Mouse (Mus musculus) lung, adult 2 months (tissue): ENCODE measurements around the gene Hmgb1. TPM values are rescaled to one million over a fixed set of nuclear protein-coding genes. Genes with fewer than 3 reads are reported as not detected.

Experiments used
- DNase-seq: peaks from one replicate; pipeline ENCODE4 v3.0.0; 2022
- H3K4me1 ChIP-seq: fragments of 200-500 bp; 2 replicates; pipeline ENCODE4 v1.6.1; 2011; ENCODE audit warnings: low read length; ENCODE audit not compliant: control insufficient read depth, insufficient read depth
- H3K4me3 ChIP-seq: fragments of 200-500 bp; replicated peaks from 2 replicates; pipeline ENCODE3; 2011; ENCODE audit warnings: low read depth, mild to moderate bottlenecking, control low read depth, low read length; ENCODE audit errors: extremely low read depth
- CTCF ChIP-seq: fragments of 200-500 bp; IDR thresholded peaks from 2 replicates; pipeline ENCODE4 v1.5.1; 2011; ENCODE audit warnings: mild to moderate bottlenecking, low read length, control low read depth; ENCODE audit not compliant: insufficient read depth
- POLR2A ChIP-seq: fragments of 200-500 bp; IDR thresholded peaks from 2 replicates; pipeline ENCODE4 v1.6.1; 2011; ENCODE audit warnings: low read depth, mild to moderate bottlenecking, control low read depth, low read length, borderline replicate concordance; ENCODE audit errors: extremely low read depth
- WGBS: fragments of 180-500 bp; shearing (Covaris S2); methylation state at CpG from one replicate; pipeline ENCODE4 v1.1.7; 2018; 5-methylcytosine and 5-hydroxymethylcytosine counted together
- polyA plus RNA-seq: library from polyadenylated mRNA; depleted of rRNA; stranded (reverse); fragments of >200 nt; gene quantifications from 2 replicates; pipeline ENCODE4 v1.2.3, GENCODE M21; 2012

The Hmgb1 gene
- polyA plus RNA-seq, 1 experiment = 38.2 TPM

GRCm38 (mm10) chr5:149174527-149174926 is 9.8 kb downstream of the Hmgb1 start:
- H3K4me3 ChIP-seq = no peak overlapping the region
- TF ChIP-seq POLR2A (no peak), CTCF (no peak)
- DNase-seq = no peak
- 89% methylated on average over 7 of the region's 7 CpGs for WGBS
- H3K4me1 ChIP-seq = no peaks in the 10 kb centered on the region

- no peak for TF ChIP-seq POLR2A
- TF ChIP-seq CTCF = no peak
- no peaks in the 10 kb centered on the region for H3K4me1 ChIP-seq
- 58% methylated on average over 10 of the region's 10 CpGs for WGBS
- H3K4me3 ChIP-seq = no peak overlapping the region
- no peak for DNase-seq
Observed at GRCm38 (mm10) chr5:149172246-149172645, 12.0 kb downstream of the Hmgb1 start.

- DNase-seq = no peak
- Histone ChIP-seq H3K4me3 (no peak overlapping the region), H3K4me1 (no peaks in the 10 kb centered on the region)
- no peak for TF ChIP-seq POLR2A
- TF ChIP-seq CTCF = no peak
- WGBS = 75% methylated on average over 8 of the region's 8 CpGs
Observed at GRCm38 (mm10) chr5:149170841-149171588, 13.3 kb downstream of the Hmgb1 start.

GRCm38 (mm10) chr5:149168816-149169215 is 15.5 kb downstream of the Hmgb1 start:
- no peak for DNase-seq
- TF ChIP-seq CTCF = no peak
- WGBS = 74% methylated on average over 9 of the region's 9 CpGs

GRCm38 (mm10) chr5:149168051-149168450 is 16.2 kb downstream of the Hmgb1 start:
- 0 out of 2 replicates have a peak, but pooled peaks cover under 1% of the 10 kb centered on the region for H3K4me1 ChIP-seq
- TF ChIP-seq POLR2A (no peak), CTCF (no peak)
- no peak for DNase-seq
- H3K4me3 ChIP-seq = no peak overlapping the region
- 74% methylated on average over 2 of the region's 2 CpGs for WGBS

More at GRCm38 (mm10) chr5:149168816-149169215, 15.5 kb downstream of the Hmgb1 start:
- no peaks in the 10 kb centered on the region for H3K4me1 ChIP-seq
- H3K4me3 ChIP-seq = no peak overlapping the region

- DNase-seq = no peak
- H3K4me1 ChIP-seq = 0 out of 2 replicates have a peak, but pooled peaks cover 2% of the 10 kb centered on the region
- TF ChIP-seq CTCF (no peak), POLR2A (no peak)
- 94% methylated on average over 10 of the region's 10 CpGs for WGBS
- no peak overlapping the region for H3K4me3 ChIP-seq
Observed at GRCm38 (mm10) chr5:149166011-149166410, 18.3 kb downstream of the Hmgb1 start.

- WGBS = 52% methylated on average over 7 of the region's 7 CpGs
- DNase-seq = no peak
- Histone ChIP-seq H3K4me1 (0 out of 2 replicates have a peak, but pooled peaks cover 2% of the 10 kb centered on the region), H3K4me3 (no peak overlapping the region)
- TF ChIP-seq CTCF (no peak), POLR2A (no peak)
Observed at GRCm38 (mm10) chr5:149164881-149165280, 19.4 kb downstream of the Hmgb1 start.

GRCm38 (mm10) chr5:149162890-149163289 is 21.4 kb downstream of the Hmgb1 start:
- 16% methylated on average over 7 of the region's 7 CpGs for WGBS
- Histone ChIP-seq H3K4me1 (0 out of 2 replicates have a peak, but pooled peaks cover 2% of the 10 kb centered on the region), H3K4me3 (no peak overlapping the region)
- TF ChIP-seq POLR2A = no peak
- no peak for TF ChIP-seq CTCF
- no peak for DNase-seq

GRCm38 (mm10) chr5:149160469-149160868 is 23.8 kb downstream of the Hmgb1 start:
- WGBS = 54% methylated on average over 4 of the region's 4 CpGs
- H3K4me3 ChIP-seq = no peak overlapping the region
- H3K4me1 ChIP-seq = 0 out of 2 replicates have a peak, but pooled peaks cover 2% of the 10 kb centered on the region
- DNase-seq = no peak
- no peak for TF ChIP-seq POLR2A
- no peak for TF ChIP-seq CTCF

GRCm38 (mm10) chr5:149159021-149159420 is 25.3 kb downstream of the Hmgb1 start:
- H3K4me1 ChIP-seq = 0 out of 2 replicates have a peak, but pooled peaks cover 2% of the 10 kb centered on the region
- no peak for DNase-seq
- no peak overlapping the region for H3K4me3 ChIP-seq
- TF ChIP-seq CTCF (no peak), POLR2A (no peak)
- WGBS = 91% methylated on average over 6 of the region's 6 CpGs
